Mouse (Mus musculus): ENCODE results near the gene Igsf8.

DNA sequence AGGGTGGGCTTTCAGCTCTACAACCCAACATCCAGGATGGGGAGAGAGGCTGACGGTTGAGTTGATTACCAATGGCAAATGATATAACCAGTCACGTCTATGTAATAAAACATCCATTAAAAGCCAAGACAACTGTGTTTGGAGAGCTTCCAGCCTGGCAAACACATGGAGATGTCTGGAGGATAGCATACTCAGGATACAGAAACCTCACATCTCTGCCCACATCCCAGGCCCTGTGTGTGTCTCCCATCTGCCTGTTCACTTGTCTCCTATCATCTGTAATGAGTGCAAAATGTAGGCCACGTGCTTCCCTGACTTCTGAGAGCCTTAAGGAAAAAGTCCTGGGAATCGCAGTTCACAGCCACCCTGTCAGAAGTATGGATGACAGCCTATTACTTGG is 14.2 kb upstream of the Igsf8 start:
- TF ChIP-seq CTCF (IDR thresholded peaks at IDR 0.05; ENCODE audit: low read depth, low read length) (no peak), GATA1 (IDR thresholded peaks at IDR 0.05; ENCODE audit: borderline replicate concordance, low read length) (no peak), TAL1 (conservative IDR thresholded peaks at IDR 0.05; ENCODE audit: low read depth, low read length) (no peak), GATA2 (IDR thresholded peaks at IDR 0.05; ENCODE audit: borderline replicate concordance, low read depth, low read length) (no peak)

Measured in G1E (cell line).